Mouse (Mus musculus): ENCODE data around the gene Faf1. TPM values are rescaled to one million over a fixed set of nuclear protein-coding genes. Genes with fewer than 3 reads are reported as not detected.

The Faf1 gene
- polyA plus RNA-seq, 1 experiment = 58.8 TPM

DNA sequence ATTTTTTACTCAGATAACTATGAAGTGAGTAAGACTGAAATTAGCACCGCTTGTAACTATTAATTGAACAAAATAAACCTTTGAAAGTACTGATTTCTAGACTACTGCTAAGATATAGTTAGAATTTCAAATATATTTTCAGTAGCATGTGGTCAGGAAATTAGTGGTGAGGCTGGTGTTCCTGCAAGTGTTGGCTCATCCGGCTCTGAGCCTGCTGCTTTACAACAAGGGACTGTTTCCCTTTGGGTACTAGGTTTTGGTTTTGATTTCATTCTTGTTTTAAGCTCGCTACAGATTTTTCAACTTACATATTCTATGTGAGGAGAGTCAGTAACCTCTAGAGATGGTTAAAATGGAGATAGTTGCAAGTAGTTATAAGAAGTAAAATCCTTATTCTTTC lies 84.1 kb downstream of the Faf1 start:
- Histone ChIP-seq H3K27ac (ENCODE audit: insufficient read depth, low read length) (no peak overlapping the region), H3K4me3 (ENCODE audit: insufficient read depth, low read length) (no peak overlapping the region), H3K4me1 (ENCODE audit: control insufficient read depth, insufficient read depth, low read length) (no peaks in the 10 kb centered on the region)
- no peak for TF ChIP-seq POLR2A (IDR thresholded peaks at IDR 0.05; ENCODE audit: low read depth, low read length)
- TF ChIP-seq CTCF (IDR thresholded peaks at IDR 0.05; ENCODE audit: borderline replicate concordance, insufficient read depth, low read length) = no peak

DNA sequence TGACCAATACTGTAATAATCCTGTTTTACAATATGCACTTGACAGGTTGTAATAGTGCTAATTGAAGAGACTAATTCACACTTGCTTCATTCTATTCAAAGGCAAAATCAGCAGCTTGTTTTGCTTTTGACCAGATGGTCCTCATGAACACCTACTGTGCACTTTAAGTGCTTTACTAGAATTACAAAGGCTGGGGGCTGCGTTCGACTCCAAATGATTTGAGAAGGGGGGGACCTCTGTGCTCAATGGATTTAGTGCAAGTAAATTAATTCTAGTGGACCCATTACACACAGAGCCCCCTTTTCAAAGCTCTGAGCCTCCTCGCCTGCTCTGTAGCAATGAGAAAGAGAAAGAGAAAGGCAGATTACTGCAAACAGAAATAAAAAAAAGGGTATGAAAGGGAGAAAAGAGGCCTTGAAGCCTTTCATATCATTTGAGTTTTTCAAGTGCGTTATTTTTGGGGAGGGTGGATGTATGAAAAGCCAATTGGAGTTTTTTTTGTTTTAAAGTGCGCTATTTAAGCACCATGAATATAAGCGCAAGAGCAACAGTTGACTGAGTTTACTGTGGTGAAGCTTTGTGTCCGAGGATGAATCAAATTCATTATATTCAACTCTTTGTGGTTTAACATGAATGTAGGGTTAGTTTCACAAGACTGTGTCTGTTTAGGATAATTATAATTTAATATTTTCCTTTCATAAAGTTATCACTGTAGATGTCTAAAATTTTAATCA lies 86.5 kb downstream of the Faf1 start:
- H3K4me1 ChIP-seq (ENCODE audit: control insufficient read depth, insufficient read depth, low read length) = no peaks in the 10 kb centered on the region
- no peak for TF ChIP-seq CTCF (IDR thresholded peaks at IDR 0.05; ENCODE audit: borderline replicate concordance, insufficient read depth, low read length)
- TF ChIP-seq POLR2A (IDR thresholded peaks at IDR 0.05; ENCODE audit: low read depth, low read length) = no peak
- no peak overlapping the region for H3K4me3 ChIP-seq (ENCODE audit: insufficient read depth, low read length)
- no peak overlapping the region for H3K27ac ChIP-seq (ENCODE audit: insufficient read depth, low read length)

DNA sequence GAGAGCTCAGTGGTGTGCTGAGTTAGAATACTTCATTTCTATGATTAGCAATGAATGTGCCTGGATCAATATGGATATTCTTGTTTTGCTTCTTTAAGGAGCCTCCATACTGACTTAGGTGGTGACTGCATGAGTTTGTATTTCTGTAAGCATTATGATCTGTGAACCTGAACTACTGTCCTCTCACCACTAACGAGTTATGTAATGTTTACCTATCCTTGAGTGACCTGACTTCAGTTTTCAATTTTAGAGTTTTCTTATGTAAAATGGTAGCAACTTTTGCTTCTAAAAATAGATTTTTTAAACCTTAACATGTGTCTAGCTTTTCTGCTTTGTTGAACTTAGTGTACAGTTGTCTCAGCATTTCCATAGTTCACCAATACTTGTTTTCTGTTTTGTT lies 92.7 kb downstream of the Faf1 start:
- H3K4me1 ChIP-seq (ENCODE audit: control insufficient read depth, insufficient read depth, low read length) = no peaks in the 10 kb centered on the region
- no peak overlapping the region for H3K27ac ChIP-seq (ENCODE audit: insufficient read depth, low read length)
- TF ChIP-seq CTCF (IDR thresholded peaks at IDR 0.05; ENCODE audit: borderline replicate concordance, insufficient read depth, low read length) (no peak), POLR2A (IDR thresholded peaks at IDR 0.05; ENCODE audit: low read depth, low read length) (no peak)
- H3K4me3 ChIP-seq (ENCODE audit: insufficient read depth, low read length) = no peak overlapping the region

DNA sequence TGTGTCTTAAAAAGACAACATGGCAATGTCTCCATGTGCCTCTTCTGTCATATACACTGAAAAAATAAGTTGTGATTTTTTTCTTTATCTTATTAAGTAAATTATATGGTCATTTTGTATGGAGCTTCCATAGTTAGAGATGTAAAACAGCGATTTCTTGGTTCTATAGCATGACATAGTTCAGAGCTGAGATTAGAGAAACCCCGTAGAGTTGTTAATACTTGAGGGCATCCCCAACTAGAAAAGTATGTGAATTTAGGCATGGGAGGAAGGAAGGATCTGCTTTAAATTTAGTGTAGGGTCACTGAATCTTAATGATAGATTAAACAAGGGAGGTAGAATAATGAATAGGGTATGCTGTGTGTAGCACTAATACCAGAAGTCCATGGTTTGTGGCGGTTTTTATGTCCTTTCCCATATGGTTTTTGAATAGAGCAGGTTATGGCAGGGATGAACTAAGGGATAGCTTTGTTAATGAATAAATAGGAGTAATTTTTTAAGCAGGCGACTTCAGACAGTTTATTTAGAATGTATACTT lies 106.3 kb downstream of the Faf1 start:
- Histone ChIP-seq H3K4me3 (ENCODE audit: insufficient read depth, low read length) (no peak overlapping the region), H3K4me1 (ENCODE audit: control insufficient read depth, insufficient read depth, low read length) (no peaks in the 10 kb centered on the region), H3K27ac (ENCODE audit: insufficient read depth, low read length) (no peak overlapping the region)
- no peak for TF ChIP-seq CTCF (IDR thresholded peaks at IDR 0.05; ENCODE audit: borderline replicate concordance, insufficient read depth, low read length)
- TF ChIP-seq POLR2A (IDR thresholded peaks at IDR 0.05; ENCODE audit: low read depth, low read length) = no peak

DNA sequence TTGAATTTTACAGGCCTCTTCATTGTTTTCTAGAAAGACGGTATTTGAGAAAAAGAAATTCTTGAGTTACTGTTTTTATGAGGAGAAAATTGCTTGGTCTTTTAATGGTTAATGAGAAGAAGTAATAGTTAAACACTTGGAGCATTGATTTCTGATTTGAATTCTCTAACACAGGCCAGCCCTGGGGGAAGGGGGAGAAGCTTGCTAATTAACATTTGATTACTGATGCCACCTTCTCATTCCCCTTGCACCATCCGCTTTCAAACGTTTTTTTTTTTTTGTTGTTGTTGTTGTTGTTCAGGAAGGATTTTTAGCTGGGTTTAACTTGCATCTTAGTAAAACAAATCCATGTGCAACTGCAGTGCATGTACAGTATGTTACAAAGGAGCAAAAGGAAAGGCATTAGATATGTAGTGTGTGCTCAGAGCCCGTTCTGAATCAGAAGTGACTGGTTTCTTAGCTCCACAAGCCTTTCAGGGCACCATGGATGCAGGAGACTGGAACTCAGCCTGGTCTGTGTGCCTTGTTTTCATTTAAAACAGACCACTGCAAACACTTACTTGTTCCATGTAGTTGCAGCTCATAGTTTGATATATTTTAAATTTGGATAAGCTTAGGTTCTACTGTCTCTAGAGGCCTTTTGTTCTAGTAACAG lies 113.1 kb downstream of the Faf1 start:
- H3K4me3 ChIP-seq (ENCODE audit: insufficient read depth, low read length) = no peak overlapping the region
- no peak overlapping the region for H3K27ac ChIP-seq (ENCODE audit: insufficient read depth, low read length)
- H3K4me1 ChIP-seq (ENCODE audit: control insufficient read depth, insufficient read depth, low read length) = no peaks in the 10 kb centered on the region
- TF ChIP-seq CTCF (IDR thresholded peaks at IDR 0.05; ENCODE audit: borderline replicate concordance, insufficient read depth, low read length) (no peak), POLR2A (IDR thresholded peaks at IDR 0.05; ENCODE audit: low read depth, low read length) (no peak)

DNA sequence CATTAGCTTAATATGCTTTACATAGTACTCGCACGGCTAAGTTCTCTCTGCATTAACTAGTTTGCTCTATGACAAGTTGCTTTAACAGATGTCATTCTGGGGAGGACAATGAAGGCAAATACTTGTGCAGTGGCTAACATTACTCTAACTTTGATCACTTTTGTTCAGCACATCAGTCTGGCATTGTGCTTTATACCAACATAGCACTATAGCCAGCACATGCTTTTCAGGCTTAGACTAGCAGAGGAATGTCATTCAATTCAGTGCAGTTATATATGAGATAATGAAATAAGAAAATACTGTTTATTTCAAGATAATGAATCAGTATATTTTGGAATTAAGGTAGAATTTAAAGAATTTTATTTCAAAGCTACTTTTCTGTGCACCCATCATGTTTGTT lies 115.9 kb downstream of the Faf1 start:
- no peak overlapping the region for H3K4me3 ChIP-seq (ENCODE audit: insufficient read depth, low read length)
- no peak for TF ChIP-seq POLR2A (IDR thresholded peaks at IDR 0.05; ENCODE audit: low read depth, low read length)
- no peak for TF ChIP-seq CTCF (IDR thresholded peaks at IDR 0.05; ENCODE audit: borderline replicate concordance, insufficient read depth, low read length)
- no peak overlapping the region for H3K27ac ChIP-seq (ENCODE audit: insufficient read depth, low read length)

DNA sequence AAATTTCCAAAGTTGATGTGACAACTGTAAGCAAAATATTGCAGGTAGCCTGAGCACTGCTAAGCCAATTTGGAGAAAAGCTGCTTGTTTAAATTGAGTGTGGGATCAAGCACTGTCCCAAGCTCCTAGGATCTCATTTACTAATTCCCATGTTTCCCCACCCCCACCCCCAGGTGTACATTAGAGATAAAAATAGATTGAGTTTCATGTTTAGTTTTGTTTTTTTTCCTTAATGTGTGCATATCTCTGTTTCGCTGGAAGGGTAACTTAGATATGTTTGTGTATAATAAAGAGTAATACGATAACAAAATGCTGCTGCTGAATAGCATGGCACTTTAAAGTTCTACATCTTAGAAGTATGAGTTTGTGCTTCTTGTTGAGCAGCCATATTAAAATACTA lies 116.7 kb downstream of the Faf1 start:
- H3K4me1 ChIP-seq (ENCODE audit: control insufficient read depth, insufficient read depth, low read length) = no peaks in the 10 kb centered on the region
- TF ChIP-seq POLR2A (IDR thresholded peaks at IDR 0.05; ENCODE audit: low read depth, low read length) (no peak), CTCF (IDR thresholded peaks at IDR 0.05; ENCODE audit: borderline replicate concordance, insufficient read depth, low read length) (no peak)
- no peak overlapping the region for H3K27ac ChIP-seq (ENCODE audit: insufficient read depth, low read length)
- H3K4me3 ChIP-seq (ENCODE audit: insufficient read depth, low read length) = no peak overlapping the region

More for the DNA sequence above, 115.9 kb downstream of the Faf1 start:
- H3K4me1 ChIP-seq (ENCODE audit: control insufficient read depth, insufficient read depth, low read length) = no peaks in the 10 kb centered on the region

DNA sequence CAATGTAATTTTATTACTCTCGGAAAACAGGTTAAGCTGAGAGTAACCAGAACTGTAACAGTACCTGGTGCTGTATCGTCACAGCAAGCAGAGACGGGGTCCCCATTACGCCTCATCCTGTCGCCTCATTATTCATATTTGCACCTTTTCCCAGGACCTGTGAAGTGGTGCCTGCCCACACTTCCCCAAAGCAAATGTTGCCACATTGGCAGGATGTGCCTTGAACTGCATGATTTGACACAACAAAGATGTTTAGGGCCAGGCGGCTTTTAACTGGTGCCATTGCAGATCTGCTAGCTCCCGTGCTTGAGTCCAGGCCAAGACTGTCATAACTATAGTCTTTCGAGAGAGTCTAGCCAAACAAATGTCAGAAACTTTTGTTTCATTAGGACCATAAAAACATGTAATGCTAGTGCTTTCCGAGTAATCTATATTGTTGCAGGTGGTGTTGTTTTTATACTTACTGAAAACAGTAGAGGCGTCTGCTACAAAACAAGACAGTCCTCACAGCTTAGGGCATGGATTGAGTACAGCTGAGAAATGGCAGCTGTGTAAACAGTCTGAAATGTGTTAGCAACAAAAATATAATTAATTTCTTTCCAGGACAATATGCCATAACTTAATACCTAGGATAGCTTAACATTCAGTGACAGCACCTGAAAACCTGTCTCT lies 121.3 kb downstream of the Faf1 start:
- Histone ChIP-seq H3K27ac (ENCODE audit: insufficient read depth, low read length) (no peak overlapping the region), H3K4me1 (ENCODE audit: control insufficient read depth, insufficient read depth, low read length) (no peaks in the 10 kb centered on the region), H3K4me3 (ENCODE audit: insufficient read depth, low read length) (no peak overlapping the region)
- TF ChIP-seq POLR2A (IDR thresholded peaks at IDR 0.05; ENCODE audit: low read depth, low read length) (no peak), CTCF (IDR thresholded peaks at IDR 0.05; ENCODE audit: borderline replicate concordance, insufficient read depth, low read length) (no peak)

DNA sequence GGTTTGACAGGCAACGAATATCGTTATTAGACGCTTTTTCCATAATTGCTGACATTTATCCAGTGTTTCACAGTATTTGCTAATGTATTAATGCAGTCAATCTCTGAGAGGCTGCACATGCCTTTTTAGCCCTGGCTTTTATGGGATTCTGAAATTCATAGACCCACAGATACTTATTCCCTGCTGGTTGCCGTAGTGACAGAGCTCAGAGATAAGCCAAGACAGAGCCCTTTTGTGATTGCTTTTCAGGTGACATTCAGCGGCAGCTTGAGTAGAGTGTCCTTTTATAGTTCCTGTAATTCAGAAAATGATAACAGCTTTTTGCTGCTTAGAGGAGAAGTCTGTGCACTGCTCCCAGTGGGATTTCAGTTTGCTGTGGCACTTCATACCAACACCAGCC lies 130.0 kb downstream of the Faf1 start:
- no peaks in the 10 kb centered on the region for H3K4me1 ChIP-seq (ENCODE audit: control insufficient read depth, insufficient read depth, low read length)
- H3K4me3 ChIP-seq (ENCODE audit: insufficient read depth, low read length) = no peak overlapping the region
- H3K27ac ChIP-seq (ENCODE audit: insufficient read depth, low read length) = no peak overlapping the region
- TF ChIP-seq CTCF (IDR thresholded peaks at IDR 0.05; ENCODE audit: borderline replicate concordance, insufficient read depth, low read length) (no peak), POLR2A (IDR thresholded peaks at IDR 0.05; ENCODE audit: low read depth, low read length) (no peak)

DNA sequence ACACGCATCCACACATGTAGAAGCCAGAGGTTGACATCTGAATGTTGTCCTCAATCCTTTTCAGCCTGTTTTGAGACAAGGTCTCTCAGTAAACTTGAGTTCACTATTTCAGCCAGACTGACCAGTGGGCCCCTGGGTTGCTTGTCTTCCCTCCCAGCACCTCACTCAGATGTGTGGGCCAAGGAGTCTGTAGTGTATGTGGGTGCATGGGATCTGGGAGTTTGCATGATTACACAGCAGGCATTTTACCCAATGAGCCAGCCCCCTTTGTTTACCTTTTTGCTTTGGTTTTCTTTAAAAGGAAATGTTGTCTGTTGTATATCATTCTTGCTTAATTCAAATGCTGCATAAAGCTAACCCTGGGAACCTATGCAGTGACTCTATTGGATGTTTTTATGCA lies 138.8 kb downstream of the Faf1 start:
- TF ChIP-seq POLR2A (IDR thresholded peaks at IDR 0.05; ENCODE audit: low read depth, low read length) (no peak), CTCF (IDR thresholded peaks at IDR 0.05; ENCODE audit: borderline replicate concordance, insufficient read depth, low read length) (no peak)
- no peak overlapping the region for H3K27ac ChIP-seq (ENCODE audit: insufficient read depth, low read length)
- H3K4me3 ChIP-seq (ENCODE audit: insufficient read depth, low read length) = no peak overlapping the region
- no peaks in the 10 kb centered on the region for H3K4me1 ChIP-seq (ENCODE audit: control insufficient read depth, insufficient read depth, low read length)

All from embryonic fibroblast, embryonic 13.5 days (primary cell).